Mouse (Mus musculus) hindbrain, embryonic 15.5 days (tissue): ENCODE measurements at regions not wholly inside any gene's neighbourhood (a gene's known extent, or its start where the extent isn't known, plus 50 kb on each side); places are given as distances from the start of the nearest gene placed in this dataset.

Experiments
- ATAC-seq: fragments of 200-750 bp; cut with Nextera tagmentation; 2 replicates; pipeline ENCODE4 v1.8.0; 2017; ENCODE audit warnings: low read depth, moderate number of reproducible peaks, moderate TSS enrichment; ENCODE audit not compliant: low FRiP score
- H3K27ac ChIP-seq: fragments of 300-500 bp; sonication (generic); replicated peaks from 2 replicates; pipeline ENCODE4 v1.5.1; 2015; ENCODE audit warnings: mild to moderate bottlenecking, inconsistent platforms
- H3K27me3 ChIP-seq: fragments of 300-500 bp; sonication (generic); 2 replicates; pipeline ENCODE4 v1.6.1; 2015; ENCODE audit warnings: control low read depth, inconsistent platforms
- H3K36me3 ChIP-seq: fragments of 300-500 bp; sonication (generic); 2 replicates; pipeline ENCODE4 v1.6.1; 2015; ENCODE audit warnings: control low read depth, inconsistent platforms
- H3K4me1 ChIP-seq: fragments of 300-500 bp; sonication (generic); replicated peaks from 2 replicates; pipeline ENCODE4 v1.6.1; 2015; ENCODE audit warnings: control low read depth, inconsistent platforms
- H3K4me2 ChIP-seq: fragments of 300-500 bp; sonication (generic); 2 replicates; pipeline ENCODE4 v1.6.1; 2015; ENCODE audit warnings: moderate library complexity, mild to moderate bottlenecking, inconsistent platforms
- H3K4me3 ChIP-seq: fragments of 300-500 bp; sonication (generic); 2 replicates; pipeline ENCODE4 v1.5.1; 2015; ENCODE audit warnings: mild to moderate bottlenecking, inconsistent platforms
- H3K9ac ChIP-seq: fragments of 300-500 bp; sonication (generic); 2 replicates; pipeline ENCODE4 v1.6.1; 2015; ENCODE audit warnings: inconsistent platforms
- H3K9me3 ChIP-seq: fragments of 300-500 bp; sonication (generic); 2 replicates; pipeline ENCODE4 v1.6.1; 2016; ENCODE audit warnings: control low read depth, inconsistent platforms
- WGBS: fragments of 180-500 bp; shearing (Covaris S2); methylation state at CpG from one replicate; pipeline ENCODE4 v1.1.7; 2015; 5-methylcytosine and 5-hydroxymethylcytosine counted together

- H3K4me3 ChIP-seq, result 0 out of 2 replicates have a peak overlapping the region, but pooled peaks have one; percentile 13
- H3K9me3 ChIP-seq, result no peaks in the 10 kb centered on the region
- no peaks in the 10 kb centered on the region for H3K36me3 ChIP-seq
- ATAC-seq, result peak; percentile 72; the same call in 1 of the 2 replicates
- no peak overlapping the region for H3K9ac ChIP-seq
- peaks cover 25% of the 10 kb centered on the region for H3K4me1 ChIP-seq
- H3K27me3 ChIP-seq, result no peaks in the 10 kb centered on the region
- peak overlapping the region; percentile 49 for H3K4me2 ChIP-seq
- 2% methylated on average over 14 of the region's 14 CpGs for WGBS
- no peak overlapping the region for H3K27ac ChIP-seq
Measured at GRCm38 (mm10) chr2:128312084-128312594, 186.3 kb downstream of the Bcl2l11 start.

GRCm38 (mm10) chr2:128312659-128313581 is 187.1 kb downstream of the Bcl2l11 start:
- H3K4me3 ChIP-seq, result no peak overlapping the region
- ATAC-seq, result no peak; the same call in 1 of the 2 replicates

GRCm38 (mm10) chr2:128313582-128313918 is 187.7 kb downstream of the Bcl2l11 start:
- no peak overlapping the region for H3K9ac ChIP-seq
- no peak for ATAC-seq
- no peaks in the 10 kb centered on the region for H3K27me3 ChIP-seq
- H3K27ac ChIP-seq, result no peak overlapping the region
- peaks cover 25% of the 10 kb centered on the region for H3K4me1 ChIP-seq
- no peaks in the 10 kb centered on the region for H3K36me3 ChIP-seq
- H3K4me2 ChIP-seq, result no peak overlapping the region
- no peaks in the 10 kb centered on the region for H3K9me3 ChIP-seq
- H3K4me3 ChIP-seq, result no peak overlapping the region
- WGBS, result 39% methylated on average over 2 of the region's 2 CpGs

More at GRCm38 (mm10) chr2:128312659-128313581, 187.1 kb downstream of the Bcl2l11 start:
- 57% methylated on average over 12 of the region's 12 CpGs for WGBS
- H3K9me3 ChIP-seq, result no peaks in the 10 kb centered on the region
- no peak overlapping the region for H3K27ac ChIP-seq
- H3K4me1 ChIP-seq, result peaks cover 25% of the 10 kb centered on the region
- no peaks in the 10 kb centered on the region for H3K36me3 ChIP-seq
- H3K27me3 ChIP-seq, result no peaks in the 10 kb centered on the region
- H3K9ac ChIP-seq, result no peak overlapping the region
- peak overlapping the region; percentile 49 for H3K4me2 ChIP-seq

- WGBS, result 37% methylated on average over 1 of the region's 1 CpGs
Measured at GRCm38 (mm10) chr2:128313948-128314347, 188.1 kb downstream of the Bcl2l11 start.

GRCm38 (mm10) chr2:128316516-128316915 is 190.7 kb downstream of the Bcl2l11 start:
- no peak overlapping the region for H3K4me3 ChIP-seq
- no peak overlapping the region for H3K9ac ChIP-seq
- H3K4me1 ChIP-seq, result peaks cover 19% of the 10 kb centered on the region
- no peak overlapping the region for H3K27ac ChIP-seq
- 83% methylated on average over 2 of the region's 2 CpGs for WGBS
- no peaks in the 10 kb centered on the region for H3K36me3 ChIP-seq
- ATAC-seq, result no peak
- H3K4me2 ChIP-seq, result no peak overlapping the region
- no peaks in the 10 kb centered on the region for H3K9me3 ChIP-seq
- H3K27me3 ChIP-seq, result no peaks in the 10 kb centered on the region

More at GRCm38 (mm10) chr2:128313948-128314347, 188.1 kb downstream of the Bcl2l11 start:
- no peak overlapping the region for H3K27ac ChIP-seq
- H3K4me3 ChIP-seq, result no peak overlapping the region
- peaks cover 25% of the 10 kb centered on the region for H3K4me1 ChIP-seq
- H3K27me3 ChIP-seq, result no peaks in the 10 kb centered on the region
- H3K9me3 ChIP-seq, result no peaks in the 10 kb centered on the region
- H3K36me3 ChIP-seq, result no peaks in the 10 kb centered on the region
- no peak for ATAC-seq
- H3K4me2 ChIP-seq, result no peak overlapping the region
- no peak overlapping the region for H3K9ac ChIP-seq

GRCm38 (mm10) chr2:128318266-128318665 is 192.4 kb downstream of the Bcl2l11 start:
- no peak for ATAC-seq
- peaks cover 7% of the 10 kb centered on the region; the same call in 1 of the 2 replicates for H3K4me1 ChIP-seq
- WGBS, result 77% methylated on average over 4 of the region's 4 CpGs

GRCm38 (mm10) chr2:128318956-128319355 is 193.1 kb downstream of the Bcl2l11 start:
- no peaks in the 10 kb centered on the region for H3K9me3 ChIP-seq
- WGBS, result 73% methylated on average over 5 of the region's 5 CpGs
- H3K4me3 ChIP-seq, result no peak overlapping the region
- H3K4me1 ChIP-seq, result 0 out of 2 replicates have a peak, but pooled peaks cover 6% of the 10 kb centered on the region
- no peak overlapping the region for H3K9ac ChIP-seq
- no peaks in the 10 kb centered on the region for H3K36me3 ChIP-seq
- no peak for ATAC-seq
- no peak overlapping the region for H3K4me2 ChIP-seq
- no peak overlapping the region for H3K27ac ChIP-seq
- H3K27me3 ChIP-seq, result no peaks in the 10 kb centered on the region

More at GRCm38 (mm10) chr2:128318266-128318665, 192.4 kb downstream of the Bcl2l11 start:
- H3K27ac ChIP-seq, result no peak overlapping the region
- no peaks in the 10 kb centered on the region for H3K9me3 ChIP-seq
- H3K9ac ChIP-seq, result no peak overlapping the region
- no peaks in the 10 kb centered on the region for H3K36me3 ChIP-seq
- no peak overlapping the region for H3K4me2 ChIP-seq
- no peaks in the 10 kb centered on the region for H3K27me3 ChIP-seq
- no peak overlapping the region for H3K4me3 ChIP-seq

- peak; percentile 36; the same call in 1 of the 2 replicates for ATAC-seq
- 50% methylated on average over 2 of the region's 2 CpGs for WGBS
- H3K27me3 ChIP-seq, result no peaks in the 10 kb centered on the region
- H3K36me3 ChIP-seq, result no peaks in the 10 kb centered on the region
- H3K9ac ChIP-seq, result no peak overlapping the region
- no peak overlapping the region for H3K27ac ChIP-seq
- peaks cover 15% of the 10 kb centered on the region for H3K4me1 ChIP-seq
- H3K9me3 ChIP-seq, result no peaks in the 10 kb centered on the region
- H3K4me3 ChIP-seq, result no peak overlapping the region
- no peak overlapping the region for H3K4me2 ChIP-seq
Measured at GRCm38 (mm10) chr2:128321475-128321874, 195.6 kb downstream of the Bcl2l11 start.

GRCm38 (mm10) chr2:128324256-128325096 is 198.6 kb downstream of the Bcl2l11 start:
- peaks cover 15% of the 10 kb centered on the region for H3K4me1 ChIP-seq
- no peaks in the 10 kb centered on the region for H3K36me3 ChIP-seq
- no peaks in the 10 kb centered on the region for H3K27me3 ChIP-seq
- H3K27ac ChIP-seq, result peak overlapping the region; percentile 61
- H3K4me3 ChIP-seq, result no peak overlapping the region
- H3K9ac ChIP-seq, result no peak overlapping the region
- WGBS, result 29% methylated on average over 13 of the region's 13 CpGs
- ATAC-seq, result peak; percentile 60
- no peak overlapping the region for H3K4me2 ChIP-seq
- H3K9me3 ChIP-seq, result no peaks in the 10 kb centered on the region

- 45% methylated on average over 4 of the region's 4 CpGs for WGBS
- no peaks in the 10 kb centered on the region for H3K27me3 ChIP-seq
- no peak overlapping the region for H3K4me2 ChIP-seq
- no peak for ATAC-seq
- peaks cover 15% of the 10 kb centered on the region for H3K4me1 ChIP-seq
- H3K36me3 ChIP-seq, result no peaks in the 10 kb centered on the region
- no peak overlapping the region for H3K4me3 ChIP-seq
- H3K27ac ChIP-seq, result 0 out of 2 replicates have a peak overlapping the region, but pooled peaks have one; percentile 61
- H3K9ac ChIP-seq, result no peak overlapping the region
- H3K9me3 ChIP-seq, result no peaks in the 10 kb centered on the region
Measured at GRCm38 (mm10) chr2:128325097-128325421, 199.2 kb downstream of the Bcl2l11 start.

GRCm38 (mm10) chr2:128325456-128325855 is 199.6 kb downstream of the Bcl2l11 start:
- WGBS, result 97% methylated on average over 4 of the region's 4 CpGs
- ATAC-seq, result no peak
- Histone ChIP-seq H3K27me3 (no peaks in the 10 kb centered on the region), H3K4me3 (no peak overlapping the region), H3K9ac (no peak overlapping the region), H3K27ac (no peak overlapping the region), H3K4me1 (peaks cover 15% of the 10 kb centered on the region), H3K36me3 (no peaks in the 10 kb centered on the region), H3K9me3 (no peaks in the 10 kb centered on the region), H3K4me2 (no peak overlapping the region)

GRCm38 (mm10) chr2:128330833-128331232 is 205.0 kb downstream of the Bcl2l11 start:
- no peak for ATAC-seq
- H3K4me3 ChIP-seq, result no peak overlapping the region
- no peak overlapping the region for H3K27ac ChIP-seq
- H3K27me3 ChIP-seq, result no peaks in the 10 kb centered on the region
- peak overlapping the region; percentile 16; the same call in 1 of the 2 replicates for H3K4me2 ChIP-seq
- no peak overlapping the region for H3K9ac ChIP-seq
- WGBS, result 78% methylated on average over 9 of the region's 9 CpGs
- H3K9me3 ChIP-seq, result no peaks in the 10 kb centered on the region
- H3K36me3 ChIP-seq, result no peaks in the 10 kb centered on the region
- peaks cover 8% of the 10 kb centered on the region for H3K4me1 ChIP-seq
